Mouse (Mus musculus) lung, adult 18-20 months (tissue): ENCODE measurements around the gene Park7.
A peak's percentile ranks its signal among the peaks of the same experiment; 100 is the strongest.

Source experiments
- DNase-seq, 2 experiments: peaks; one replicate each; pipeline ENCODE4 v3.0.0; 2022; ENCODE audit warnings: mixed read lengths in 2 of 2

Gene Park7

DNA sequence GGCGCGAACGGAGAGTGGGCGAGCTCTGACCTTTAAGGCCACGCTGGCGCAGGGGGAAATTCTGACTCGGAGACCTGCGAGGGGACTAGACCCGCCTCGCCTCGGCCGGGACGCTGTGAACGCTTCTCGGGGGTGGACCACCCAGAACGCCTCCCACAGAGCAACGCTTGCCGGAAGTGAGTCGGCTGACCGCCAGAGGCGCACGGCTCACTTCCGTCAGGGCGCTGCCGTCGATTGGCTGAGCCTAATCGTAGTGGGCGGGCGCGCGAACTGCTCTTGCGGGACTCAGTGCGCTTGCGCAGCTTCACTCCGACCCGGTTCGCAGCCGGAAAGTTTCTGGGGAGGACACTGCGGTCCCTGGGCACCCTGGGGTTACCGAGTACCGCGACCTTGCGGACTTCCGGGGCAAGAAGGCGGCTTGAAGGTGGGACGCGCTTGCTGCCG is at the start of gene Park7, which contains the start of gene Tnfrsf9:
Gene Park7 (minus strand): TSS at position 148 of the 444 bp plus-strand sequence.
Gene Tnfrsf9 (plus strand): TSS at position 273 of the 444 bp plus-strand sequence.
- DNase-seq, result peak; percentile 97 to 98

DNA sequence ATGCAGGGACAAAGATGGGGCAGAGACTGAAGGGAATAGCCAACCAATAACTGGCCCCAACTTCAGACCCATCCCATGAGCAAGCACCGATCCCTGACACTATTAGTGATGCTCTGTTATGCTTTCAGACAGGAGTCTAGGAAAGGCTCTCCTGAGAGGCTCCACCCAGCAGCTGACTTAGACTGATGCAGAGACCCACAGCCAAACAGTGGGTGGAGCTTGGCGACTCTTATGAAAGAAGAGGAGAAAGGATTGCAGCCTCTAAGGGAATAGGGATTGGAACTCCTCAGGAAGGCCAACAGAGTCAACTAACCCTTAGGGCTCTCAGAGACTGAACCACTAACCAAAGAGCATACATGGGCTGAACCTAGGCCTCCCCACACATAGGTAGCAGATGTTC is 49.5 kb upstream of the Park7 start:
- DNase-seq, result no peak

DNA sequence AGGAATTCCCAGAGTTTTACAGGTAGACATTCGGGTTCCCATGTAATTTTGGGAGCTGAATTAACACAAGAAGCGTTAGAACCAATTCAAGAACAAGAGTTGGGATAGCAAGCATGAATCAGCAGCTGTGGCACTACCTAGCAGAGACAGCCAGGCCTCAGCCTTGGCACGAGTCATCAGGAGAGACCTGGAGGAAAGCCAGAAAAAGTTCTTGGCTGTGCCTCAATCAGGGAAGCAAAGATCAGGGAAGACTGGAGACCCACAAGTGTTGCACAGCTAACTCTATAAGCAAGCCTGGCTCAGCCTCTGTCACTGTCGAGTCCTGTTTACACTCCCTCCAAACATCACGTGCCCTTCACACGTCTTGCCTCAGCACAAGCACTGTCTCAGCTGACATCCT is 48.0 kb upstream of the Park7 start:
- DNase-seq, result peak; percentile 27 to 60

DNA sequence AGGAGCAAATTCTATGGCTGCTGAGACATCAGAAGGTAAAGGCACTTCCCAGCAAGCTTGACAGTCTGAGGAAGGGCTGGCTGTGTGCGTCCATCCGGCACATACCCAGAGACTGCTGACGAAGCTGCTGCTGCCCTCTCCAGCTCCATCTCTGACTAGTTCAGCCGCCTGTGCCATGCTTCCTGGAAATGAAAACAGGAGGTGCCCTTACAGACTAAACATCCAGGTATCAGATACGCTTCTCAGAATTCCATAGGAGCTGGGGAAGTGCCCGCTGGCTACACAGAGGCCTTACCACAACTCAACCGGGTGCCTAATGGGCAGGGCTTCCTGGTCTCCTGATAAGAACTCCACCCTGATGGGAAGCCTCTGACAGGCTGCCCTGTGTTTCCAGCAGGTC is 44.3 kb upstream of the Park7 start:
- DNase-seq, result no peak

DNA sequence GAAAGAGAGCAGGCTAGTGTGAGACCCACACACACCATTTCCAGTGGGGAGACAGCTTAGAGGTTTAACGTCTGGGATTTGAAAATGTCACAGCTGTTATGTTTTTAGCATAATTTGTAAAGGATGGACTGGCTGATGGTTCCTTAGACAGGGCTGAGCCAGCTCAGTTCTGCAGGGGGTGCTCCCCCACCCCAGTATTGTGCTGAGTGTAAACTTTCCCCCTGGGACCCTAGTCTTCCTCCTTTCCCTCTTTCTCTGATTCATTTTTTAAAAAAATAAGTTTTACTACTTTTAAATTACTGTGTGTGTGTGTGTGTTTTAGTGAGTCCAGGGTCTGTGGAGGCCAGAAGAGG is 42.8 kb upstream of the Park7 start:
- DNase-seq, result no peak

DNA sequence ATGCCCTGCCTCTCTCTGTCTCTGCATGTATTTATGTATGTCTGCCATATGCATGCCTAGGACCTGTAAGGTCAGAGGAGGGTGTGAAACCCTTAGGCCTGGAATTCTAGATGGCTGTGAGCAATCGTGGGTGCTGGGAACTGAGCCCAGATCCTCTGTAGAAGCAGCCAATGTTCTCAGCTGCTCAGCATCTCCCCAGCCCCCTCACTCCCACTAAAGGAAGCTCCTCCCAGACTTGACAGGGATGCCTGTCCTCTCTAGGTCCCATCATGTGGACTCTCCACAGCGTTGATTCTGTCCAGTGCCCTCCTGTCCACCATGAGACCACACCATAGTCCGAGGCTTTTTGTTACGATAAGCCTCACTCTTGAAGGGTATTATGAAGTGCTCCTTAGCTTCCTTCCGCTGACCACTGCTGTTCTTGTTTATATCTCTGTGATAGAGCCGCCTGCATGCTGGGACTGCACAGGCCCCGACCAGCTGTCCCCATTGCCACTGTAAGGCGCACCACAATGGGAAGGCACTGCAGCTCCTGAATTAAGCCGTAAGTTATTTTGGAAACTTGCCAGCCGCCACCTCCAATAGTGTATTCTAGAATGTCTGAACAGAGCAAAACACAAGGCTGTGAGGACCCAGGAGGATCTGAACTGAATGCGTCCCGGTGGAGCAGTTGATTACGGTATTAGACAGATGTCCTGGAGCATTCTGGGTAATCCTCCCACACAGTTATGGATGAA is 42.3 kb upstream of the Park7 start:
- DNase-seq, result no peak

DNA sequence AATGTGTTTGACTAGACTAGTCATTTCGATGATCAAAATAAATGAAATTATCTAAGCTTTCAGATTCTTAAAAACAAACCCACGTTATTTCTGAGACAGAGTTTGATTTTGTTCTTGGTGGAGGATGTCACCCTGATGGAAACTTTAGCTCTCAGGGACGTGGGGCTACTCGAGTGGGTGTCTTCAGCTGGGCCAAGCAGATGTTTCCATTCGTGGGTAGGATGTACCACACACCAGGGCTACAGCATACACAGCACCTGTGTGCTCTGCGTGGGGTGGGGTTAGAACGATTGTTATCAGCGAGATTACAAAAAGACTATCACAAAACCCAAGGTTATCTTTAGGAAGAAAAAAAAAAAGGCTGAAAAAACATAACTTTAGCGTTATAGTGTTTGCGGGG is 36.7 kb upstream of the Park7 start:
- DNase-seq, result no peak

DNA sequence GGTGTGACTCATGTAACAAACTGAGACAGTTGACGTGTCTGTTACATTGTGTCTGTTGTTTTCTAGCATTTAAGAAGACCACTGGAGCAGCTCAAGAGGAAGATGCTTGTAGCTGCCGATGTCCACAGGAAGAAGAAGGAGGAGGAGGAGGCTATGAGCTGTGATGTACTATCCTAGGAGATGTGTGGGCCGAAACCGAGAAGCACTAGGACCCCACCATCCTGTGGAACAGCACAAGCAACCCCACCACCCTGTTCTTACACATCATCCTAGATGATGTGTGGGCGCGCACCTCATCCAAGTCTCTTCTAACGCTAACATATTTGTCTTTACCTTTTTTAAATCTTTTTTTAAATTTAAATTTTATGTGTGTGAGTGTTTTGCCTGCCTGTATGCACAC is 30.5 kb upstream of the Park7 start:
- DNase-seq, result no peak

DNA sequence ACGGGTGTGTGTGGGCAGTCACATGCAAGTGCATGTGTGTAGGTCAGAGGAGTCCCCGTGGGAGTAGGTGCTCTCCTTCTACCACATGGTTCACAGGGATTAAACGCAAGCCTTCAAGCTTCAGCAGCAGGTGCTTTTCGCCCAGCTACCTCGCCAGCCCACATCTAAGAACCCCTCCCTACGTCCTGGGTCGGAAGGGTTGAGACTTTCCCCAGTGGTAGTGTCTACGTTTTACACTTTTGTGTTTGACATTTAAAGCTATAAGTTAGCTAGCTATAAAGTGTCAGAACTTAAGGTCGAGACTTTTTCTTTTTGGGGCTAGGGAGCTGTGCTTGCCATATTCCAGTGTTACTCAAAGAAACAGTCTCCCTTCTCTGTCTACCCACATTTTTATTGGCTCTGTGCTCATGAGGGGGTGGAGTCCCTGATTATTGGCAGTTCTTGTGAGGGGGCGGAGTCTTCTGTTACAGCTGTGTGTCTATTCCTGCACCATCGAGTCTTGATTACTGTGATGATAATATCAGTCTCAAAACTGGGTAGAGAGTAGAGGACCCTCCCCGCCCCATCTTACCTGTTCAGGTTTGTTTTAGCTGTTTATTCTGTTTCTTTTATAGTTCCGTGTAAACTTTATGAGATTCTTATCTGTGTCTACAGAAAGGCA is 25.9 kb upstream of the Park7 start:
- DNase-seq, result no peak

DNA sequence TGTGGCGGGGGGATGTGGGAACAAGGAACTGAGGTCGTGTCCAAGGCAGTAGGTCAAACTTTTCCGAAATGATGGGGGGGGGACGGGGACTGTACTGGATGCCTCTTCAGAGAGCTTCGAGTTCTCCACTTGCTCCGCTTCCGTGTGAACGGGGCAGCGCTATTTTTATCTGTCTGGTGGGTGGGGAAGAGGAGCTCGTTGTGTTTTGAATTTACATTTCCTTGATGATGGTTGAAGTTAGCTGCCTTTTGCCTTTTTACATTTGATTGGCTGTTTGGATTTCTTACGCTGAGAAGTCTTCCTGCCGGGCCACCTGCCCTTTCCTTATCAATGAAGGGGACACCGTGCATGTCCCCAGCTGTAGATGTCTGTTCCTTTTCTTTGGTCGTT is 23.8 kb upstream of the Park7 start:
- no peak for DNase-seq

DNA sequence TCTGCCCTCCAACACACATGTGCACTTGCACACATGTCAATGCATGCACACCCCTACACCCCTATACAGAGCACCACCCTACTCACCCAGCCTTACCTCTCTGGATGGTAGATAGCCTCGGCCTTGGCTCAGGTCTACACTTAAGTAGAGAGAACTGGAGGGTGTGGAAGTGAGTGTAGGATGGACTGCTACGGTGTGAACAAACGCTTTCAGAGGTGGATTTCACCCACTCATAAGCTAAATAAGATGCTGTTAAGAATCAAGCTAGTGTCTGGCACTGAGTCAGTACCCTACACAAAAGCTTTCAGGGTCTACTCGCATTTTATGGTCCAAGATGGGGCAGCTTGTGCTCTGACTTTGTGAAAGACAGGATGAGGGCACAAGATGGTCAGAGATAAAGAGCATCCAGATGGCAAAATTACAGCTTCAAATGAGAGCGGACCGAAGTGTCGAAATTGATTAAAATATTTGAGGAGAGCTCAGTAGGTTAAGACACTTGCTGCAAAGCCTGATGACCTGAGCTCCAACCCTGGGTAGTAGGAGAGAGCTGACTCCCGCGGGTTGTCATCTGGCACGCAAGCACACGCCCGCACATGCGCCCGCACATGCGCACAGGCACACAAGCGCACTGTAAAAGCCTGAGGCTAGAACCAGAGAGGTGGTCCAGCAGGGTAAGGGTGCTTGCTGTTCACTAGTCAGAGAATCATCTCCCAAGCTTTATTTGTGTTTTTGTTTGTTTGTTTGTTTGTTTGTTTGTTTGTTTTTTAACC is 23.2 kb upstream of the Park7 start:
- DNase-seq, result no peak

DNA sequence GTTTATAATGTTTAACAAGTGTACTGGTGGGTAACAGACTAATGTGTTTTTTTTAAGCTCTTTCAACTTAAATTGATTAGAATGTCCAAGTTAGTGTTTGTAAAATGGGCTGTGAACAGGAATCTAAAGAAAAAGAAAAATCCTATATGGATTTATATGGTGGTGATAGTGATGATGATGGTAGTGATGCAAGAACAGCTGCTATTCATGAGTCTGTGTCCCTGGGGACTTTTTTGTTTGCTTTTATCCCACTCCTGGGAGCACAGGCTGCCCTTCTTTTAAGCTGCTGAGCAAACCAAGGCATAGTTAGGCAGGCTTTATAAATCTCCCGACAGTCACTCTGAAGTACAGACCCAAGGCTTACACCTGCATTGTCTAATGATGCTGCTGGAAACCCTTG is 19.3 kb upstream of the Park7 start:
- no peak for DNase-seq

DNA sequence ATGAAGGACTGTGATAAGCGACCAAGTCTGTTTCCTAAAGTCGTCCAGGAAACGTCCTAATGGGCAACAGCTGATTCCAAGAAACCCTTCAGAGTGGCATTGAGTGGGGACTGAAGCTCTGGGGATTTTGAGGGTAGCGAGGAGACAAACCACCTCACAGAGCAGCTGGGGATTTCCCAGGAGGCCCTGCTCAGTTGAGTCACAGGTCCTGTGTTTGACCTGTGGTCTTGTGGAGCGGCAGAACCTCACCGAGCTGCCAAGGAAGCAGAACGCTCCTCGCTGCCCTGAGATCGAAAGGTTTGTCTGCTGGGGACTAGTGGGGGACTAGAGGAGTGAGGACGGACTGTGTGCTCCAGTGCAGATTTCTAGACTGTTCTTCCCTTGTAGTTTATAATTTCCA is 13.6 kb upstream of the Park7 start:
- no peak for DNase-seq

DNA sequence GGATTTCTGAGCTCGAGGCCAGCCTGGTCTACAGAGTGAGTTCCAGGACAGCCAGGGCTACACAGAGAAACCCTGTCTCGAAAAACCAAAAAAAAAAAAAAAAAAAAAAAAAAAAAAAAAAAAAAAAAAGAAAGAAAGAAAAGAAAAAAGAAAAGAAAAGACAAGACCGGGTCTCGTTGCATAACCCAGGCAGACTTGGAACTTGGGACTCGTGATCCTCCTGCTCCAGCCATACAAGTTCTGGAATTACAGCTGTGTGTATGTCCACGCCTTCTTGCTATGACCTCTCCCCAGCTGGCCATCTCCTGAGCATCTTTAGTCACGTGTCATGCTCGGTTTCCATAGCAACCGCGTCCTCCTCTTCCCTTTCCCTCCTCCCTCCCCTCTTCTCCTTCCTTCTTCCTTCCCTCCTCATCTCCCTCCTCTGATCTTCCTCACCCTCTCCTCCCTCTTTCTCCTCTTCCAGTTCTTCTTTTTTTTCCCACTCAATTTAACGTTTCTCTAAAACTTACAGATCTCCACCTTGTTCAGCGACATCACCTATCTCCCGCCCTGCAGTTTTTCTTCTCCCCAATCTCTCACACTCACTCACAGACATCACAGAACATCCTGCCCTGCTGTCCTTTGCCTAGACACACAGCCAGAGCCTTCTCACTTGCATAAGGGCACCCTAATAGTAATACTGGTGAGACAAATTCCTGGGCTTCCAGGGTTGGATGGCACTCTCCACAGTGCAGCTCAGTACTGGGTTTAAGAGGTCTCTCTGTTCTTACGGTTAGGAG is 12.9 kb upstream of the Park7 start:
- no peak for DNase-seq

DNA sequence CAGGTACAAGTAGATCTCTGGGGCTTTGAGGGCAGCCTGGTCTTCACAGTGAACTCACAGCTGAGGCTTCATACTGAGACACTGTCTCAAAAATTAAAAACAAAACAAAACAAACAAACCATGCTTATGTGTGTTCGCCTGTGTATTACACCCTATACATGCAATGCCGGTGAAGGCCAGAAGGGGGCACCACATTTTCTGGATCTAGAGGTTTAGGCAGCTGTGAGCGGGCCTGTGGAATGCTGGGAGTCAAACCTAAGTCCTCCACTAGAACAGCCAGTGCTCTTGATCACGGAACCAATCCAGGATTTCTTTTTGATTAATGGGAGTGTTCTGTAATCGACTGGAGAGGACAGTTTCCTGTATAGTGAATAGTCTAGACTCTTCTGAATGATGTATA is 11.7 kb upstream of the Park7 start:
- DNase-seq, result no peak

DNA sequence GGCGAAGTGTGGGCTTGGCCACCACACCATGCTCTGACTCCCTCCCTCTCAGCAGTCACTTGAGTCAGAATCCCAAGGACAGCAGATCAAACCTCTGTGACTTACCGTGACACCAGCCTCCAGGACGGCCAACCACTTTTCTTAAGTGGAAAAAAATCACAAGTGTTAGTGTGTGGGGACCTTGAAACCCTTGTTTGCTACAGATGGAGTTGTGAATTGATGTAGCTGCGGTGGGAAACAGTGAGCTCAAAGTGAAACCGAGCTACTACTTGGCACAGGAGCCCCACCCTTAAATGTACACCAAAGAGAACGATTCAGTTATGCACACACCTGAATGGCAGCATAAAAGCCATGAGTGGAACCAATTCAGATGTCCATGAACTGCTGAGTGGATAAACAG is 10.7 kb upstream of the Park7 start:
- no peak for DNase-seq

DNA sequence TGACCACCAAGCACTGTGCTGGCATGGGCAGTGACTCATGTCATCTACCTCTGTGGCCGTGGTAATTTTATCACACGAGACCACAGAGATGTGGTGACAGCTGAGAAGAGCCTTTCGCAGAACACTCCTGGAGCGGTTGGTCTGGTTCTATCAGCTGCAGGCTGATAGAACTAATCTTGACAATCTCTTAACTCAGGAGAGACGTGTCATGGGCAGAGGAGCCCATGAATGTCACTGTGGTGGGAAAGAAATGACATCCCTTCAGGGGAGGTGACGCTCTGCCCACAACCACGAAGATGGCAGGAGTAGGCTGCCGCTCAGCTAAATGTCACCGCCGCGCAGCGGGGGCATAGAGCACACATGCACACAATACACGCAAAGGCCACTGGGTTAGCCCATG is 10.1 kb upstream of the Park7 start:
- no peak for DNase-seq

DNA sequence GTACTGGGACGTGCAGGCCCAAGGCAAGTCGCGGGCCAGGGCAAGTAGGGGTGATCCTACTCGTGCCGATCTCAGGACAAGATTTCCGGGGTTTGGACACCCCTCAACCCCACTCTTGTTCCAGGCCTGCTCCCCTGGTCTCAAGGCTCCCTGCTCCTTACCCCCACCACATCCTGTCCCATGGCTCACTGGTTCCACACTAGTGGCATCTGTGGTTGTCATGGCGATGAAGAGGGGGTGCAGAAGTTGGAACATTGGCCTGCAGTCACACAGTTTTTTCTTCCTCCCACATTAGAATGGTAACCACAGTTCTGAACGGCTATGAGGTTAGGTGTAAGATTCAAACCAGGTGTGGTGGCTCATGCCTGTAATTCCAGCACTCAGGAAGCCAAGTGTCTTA is 7.0 kb upstream of the Park7 start:
- no peak for DNase-seq

DNA sequence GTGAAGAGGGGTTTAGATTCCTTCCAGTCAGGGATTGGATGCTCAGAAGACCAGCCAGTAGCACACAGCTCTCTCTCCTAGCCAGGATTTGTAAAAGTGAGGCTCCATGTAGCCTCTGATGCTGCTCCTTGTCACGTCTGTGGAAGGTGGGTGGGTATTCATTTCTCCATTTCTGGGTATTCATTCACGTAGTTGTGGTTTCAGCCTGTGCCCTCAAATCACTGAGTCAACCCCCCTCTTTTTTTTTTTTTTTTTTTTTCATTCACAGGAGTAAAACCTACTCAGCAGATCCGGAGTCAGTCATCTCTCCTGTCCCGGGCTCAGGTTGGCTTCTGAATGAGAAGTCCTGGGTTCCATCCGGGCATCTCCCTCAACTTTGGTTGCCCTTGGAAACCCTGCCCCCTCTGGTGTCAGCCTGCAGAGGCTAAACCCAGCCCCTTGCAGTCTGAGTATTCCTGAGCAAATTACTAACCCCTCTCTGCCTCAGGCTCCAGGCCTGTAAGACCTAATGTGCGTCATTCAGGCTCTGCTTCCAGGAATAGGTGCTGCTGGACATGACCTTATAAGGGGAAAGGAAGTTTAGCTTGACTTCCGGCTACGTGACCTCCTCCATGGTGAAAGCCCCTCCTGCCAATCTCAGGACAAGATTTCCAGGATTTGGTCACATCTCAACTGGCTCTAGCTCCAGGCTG is 3.2 kb upstream of the Park7 start:
- no peak for DNase-seq

DNA sequence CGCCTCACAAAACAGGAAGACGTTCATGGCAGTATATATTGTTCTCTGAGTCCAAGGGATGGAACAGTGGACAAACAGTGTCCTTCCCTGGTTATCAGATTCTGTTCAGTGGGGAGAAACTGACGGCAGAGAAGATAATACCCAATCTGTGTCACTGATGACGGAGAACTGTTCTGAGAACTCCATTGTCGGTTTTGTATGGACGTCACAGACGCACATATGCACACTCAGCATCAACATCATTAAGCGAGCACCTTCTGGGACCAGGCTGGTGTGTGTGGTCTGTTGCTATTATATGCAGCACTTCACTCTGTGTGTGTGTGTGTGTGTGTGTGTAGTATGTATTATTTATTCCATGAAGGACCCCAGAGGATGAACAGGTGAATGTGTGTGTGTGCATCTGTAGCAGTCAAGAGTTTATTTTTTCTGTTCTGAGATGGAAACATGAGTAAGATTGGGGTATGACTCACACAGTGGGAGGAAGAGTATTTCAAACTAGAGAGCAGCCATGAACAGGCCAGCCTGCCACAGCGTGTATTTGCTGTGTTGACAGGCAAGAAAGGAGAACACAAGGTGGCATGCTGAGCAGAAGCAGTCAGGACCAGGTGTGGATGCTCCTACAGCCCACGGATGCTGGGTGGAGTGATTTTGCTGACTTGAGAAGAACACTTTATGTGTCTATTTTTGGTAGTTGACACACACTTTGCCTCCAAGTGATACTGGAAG is 1.1 kb upstream of the Park7 start:
- no peak for DNase-seq

DNA sequence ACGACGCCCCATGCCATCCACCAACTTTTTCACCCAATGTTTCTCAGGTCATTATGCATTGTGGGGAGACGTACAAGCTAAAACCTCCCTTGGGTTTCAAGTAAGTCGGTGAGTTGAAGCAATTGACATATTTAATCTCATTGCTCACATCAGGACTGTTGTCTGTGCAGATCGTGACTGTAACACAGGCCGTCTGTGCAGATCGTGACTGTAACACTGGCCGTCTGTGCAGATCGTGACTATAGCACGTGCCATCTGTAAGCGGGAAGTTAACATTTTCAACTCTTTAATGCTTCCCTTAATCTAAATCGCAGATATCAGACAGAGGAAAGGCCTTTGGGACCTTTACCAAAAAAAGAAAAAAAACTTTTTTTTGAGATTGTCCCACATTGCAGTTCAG is 494 bp downstream of the Park7 start:
- no peak for DNase-seq
